Mouse (Mus musculus) myocyte (in vitro differentiated cells): Measurements from ENCODE around the gene Smim6.

Source experiments
- MAX ChIP-seq: IDR thresholded peaks from one replicate; pipeline ENCODE4 v1.6.1; 2011; ENCODE audit warnings: low read depth, mild to moderate bottlenecking, control low read depth
- MYOG ChIP-seq, 3 experiments: IDR thresholded peaks; one replicate each; pipeline ENCODE4 v1.6.1; 2011; ENCODE audit warnings: control low read depth in 2 of 3, low read depth in 2 of 3, mild to moderate bottlenecking in 2 of 3; ENCODE audit not compliant: insufficient read length in 2 of 3, control insufficient read depth in 1 of 3, insufficient read depth in 1 of 3
- POLR2A ChIP-seq: IDR thresholded peaks from one replicate; pipeline ENCODE4 v1.6.1; 2011; ENCODE audit warnings: low read depth, mild to moderate bottlenecking, control low read depth, moderate library complexity; ENCODE audit not compliant: insufficient read length

GRCm38 (mm10) chr11:115916579-115916978, 4.8 kb downstream of the Smim6 start:
- no peak for TF ChIP-seq POLR2A
- no peak for TF ChIP-seq MYOG (IDR thresholded peaks at IDR 0.05; ENCODE audit: control insufficient read depth in 1 of 3, insufficient read depth in 1 of 3, insufficient read length in 2 of 3, low read depth in 2 of 3)
- no peak for TF ChIP-seq MAX
